Mouse (Mus musculus) embryonic fibroblast, embryonic 13.5 days (primary cell): ENCODE data around the gene Klhl41.

ENCODE experiments used
- CTCF ChIP-seq: IDR thresholded peaks from 2 replicates; pipeline ENCODE4 v1.5.1; 2011; ENCODE audit warnings: mild to moderate bottlenecking, control low read depth, low read length, moderate library complexity, borderline replicate concordance; ENCODE audit not compliant: insufficient read depth
- POLR2A ChIP-seq: IDR thresholded peaks from 2 replicates; pipeline ENCODE4 v1.6.1; 2011; ENCODE audit warnings: low read depth, mild to moderate bottlenecking, control low read depth, low read length, moderate library complexity

GRCm38 (mm10) chr2:69668414-69668813 is 1.5 kb upstream of the Klhl41 start:
- TF ChIP-seq CTCF (no peak), POLR2A (no peak)
